ENCODE assay signal across 15 mouse cellular contexts in genomic region chr2:39146469-39146868, GRCm38 (mm10).
"Had no signal": no experiment of that assay in that cellular context is flagged by ENCODE, and none has a peak within 500 bp of the region (broad histone marks: within the 10 kb centered on the region; RNA-seq: fewer than 3 reads in every experiment).

No protein-coding gene starts in this region.

- H3K27me3 ChIP-seq: intestine, embryonic 15.5 days; liver, embryonic 15.5 days; megakaryocyte, embryonic 14.5 days; midbrain, embryonic 15.5 days; neural tube, embryonic 12.5 days had no signal

- H3K27ac ChIP-seq: intestine, embryonic 15.5 days; limb, embryonic 10.5 days; liver, embryonic 15.5 days; macrophage; midbrain, embryonic 15.5 days; neural tube, embryonic 12.5 days; stomach, postnatal 0 days had no signal

- ATAC-seq: intestine, embryonic 15.5 days; lung, postnatal 0 days; midbrain, embryonic 15.5 days had no signal

- H3K4me2 ChIP-seq: intestine, embryonic 15.5 days; liver, embryonic 11.5 days; liver, embryonic 15.5 days; midbrain, embryonic 11.5 days; midbrain, embryonic 15.5 days; neural tube, embryonic 12.5 days had no signal

- H3K36me3 ChIP-seq: intestine, embryonic 15.5 days; liver, embryonic 15.5 days; midbrain, embryonic 15.5 days; neural tube, embryonic 12.5 days had no signal

- DNase-seq: kidney, adult 2 months; layer of hippocampus, adult 9-11 months; layer of hippocampus, postnatal 36 days; thymus, postnatal 4 days had no signal

- H3K4me3 ChIP-seq: intestine, embryonic 15.5 days; limb, embryonic 10.5 days; liver, embryonic 15.5 days; megakaryocyte, embryonic 14.5 days; midbrain, embryonic 15.5 days; neural tube, embryonic 12.5 days had no signal

- H3K4me1 ChIP-seq: intestine, embryonic 15.5 days; limb, embryonic 10.5 days; liver, embryonic 15.5 days; midbrain, embryonic 15.5 days; neural tube, embryonic 12.5 days had no signal

- H3K9ac ChIP-seq: intestine, embryonic 15.5 days; liver, embryonic 15.5 days; midbrain, embryonic 15.5 days; neural tube, embryonic 12.5 days had no signal

- H3K9me3 ChIP-seq: intestine, embryonic 15.5 days; limb, embryonic 10.5 days; liver, embryonic 15.5 days; megakaryocyte, embryonic 14.5 days; midbrain, embryonic 15.5 days; neural tube, embryonic 12.5 days had no signal
